Mouse (Mus musculus) left cerebral cortex, adult 8-10 months (tissue): ENCODE results near the gene Olfr1477. TPM values are rescaled to one million over a fixed set of nuclear protein-coding genes. Genes with fewer than 3 reads are reported as not detected.
"Not testable (repeated sequence)": the region's sequence is repeated elsewhere in the genome, so short reads cannot be mapped to it uniquely, and the experiment has no call there.

ENCODE experiments used
- DNase-seq, 2 experiments: peaks; one replicate each; pipeline ENCODE4 v3.0.0; 2022; ENCODE audit warnings: low spot score in 2 of 2
- total RNA-seq, 4 experiments: library from RNA; stranded (reverse); gene quantifications; 2 replicates each; pipeline ENCODE4 v1.2.4; 2022

Gene Olfr1477
- total RNA-seq: not detected

GRCm38 (mm10) chr19:13500246-13500645 lies at the start of gene Olfr1477:
Gene Olfr1477 (plus strand): TSS chr19:13500546.
- no peak for DNase-seq

DNA sequence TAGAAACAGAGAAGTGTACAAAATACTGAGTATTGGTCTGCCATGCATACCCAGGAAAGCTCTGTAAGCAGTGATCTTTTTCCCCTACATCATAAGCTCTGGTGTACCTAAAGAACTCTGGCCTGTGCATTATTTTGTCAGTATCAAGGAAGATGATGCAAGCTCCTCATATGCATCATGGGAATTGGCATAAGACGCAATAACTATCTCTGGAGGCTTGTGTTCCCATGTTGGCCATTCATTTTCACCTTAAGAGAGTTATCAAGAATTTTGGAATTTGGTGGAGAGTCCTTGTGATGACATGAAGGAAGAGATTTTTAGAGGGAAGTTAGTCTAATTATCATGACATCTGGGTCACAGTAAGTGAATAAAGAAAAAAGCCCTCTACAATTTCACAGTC lies 44.4 kb upstream of the Olfr1477 start, which contains the start of gene Olfr1472:
Gene Olfr1472 (minus strand): TSS at position 101 of the 400 bp plus-strand sequence.
- DNase-seq: no peak

DNA sequence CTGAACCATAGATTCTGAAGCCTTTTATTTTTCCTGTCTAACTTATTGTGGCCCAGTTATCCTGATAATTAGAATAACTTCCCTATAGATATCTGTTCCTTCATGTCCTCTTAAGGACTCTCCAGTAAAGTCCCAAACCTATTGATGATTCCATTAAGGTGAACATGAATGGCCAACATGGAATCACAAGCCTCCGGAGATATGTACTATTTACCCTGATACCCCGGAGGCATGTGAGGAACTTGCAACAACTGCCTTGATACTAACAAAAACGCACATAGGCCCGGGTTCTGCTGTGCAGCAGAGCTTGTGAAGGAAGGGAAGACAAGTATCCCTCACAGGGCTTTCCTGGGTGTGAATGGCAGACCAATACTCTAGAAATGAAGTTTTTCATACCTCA lies 31.1 kb upstream of the Olfr1477 start, which contains the start of gene Olfr1474:
Gene Olfr1474 (plus strand): TSS at position 301 of the 400 bp plus-strand sequence.
- DNase-seq: not testable (repeated sequence)

- DNase-seq: no peak
Observed at GRCm38 (mm10) chr19:13480096-13480495, 20.2 kb upstream of the Olfr1477 start, which contains the start of gene Olfr1475. Gene Olfr1475 (minus strand): TSS chr19:13480196.

DNA sequence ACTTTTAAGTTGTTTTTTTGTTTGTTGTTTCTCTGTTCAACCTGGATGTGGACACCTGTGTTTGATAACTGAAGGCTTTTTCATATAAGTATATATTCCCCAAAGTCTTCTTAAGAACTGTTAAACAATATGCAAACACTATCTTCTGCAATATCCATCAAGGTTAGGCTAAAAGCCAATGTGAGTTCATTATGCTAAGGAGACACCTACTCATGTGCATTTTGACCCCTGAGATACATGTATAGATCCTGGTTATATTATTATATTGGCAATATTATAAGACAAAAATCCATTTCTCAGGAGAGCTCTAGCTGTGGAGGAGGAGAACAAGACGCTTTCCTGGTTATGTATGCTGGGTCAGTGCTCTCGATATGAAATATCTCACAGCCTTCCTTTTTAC lies 27.3 kb downstream of the Olfr1477 start, which contains the start of gene Olfr1480:
Gene Olfr1480 (plus strand): TSS at position 301 of the 400 bp plus-strand sequence.
- DNase-seq: no peak

Other genes with a start within 250 kb of the Olfr1477 start
- not detected for gene Olfr1465, start 185.0 kb upstream of the Olfr1477 start, total RNA-seq
- not detected for gene Olfr1466, start 161.7 kb upstream of the Olfr1477 start, total RNA-seq
- not detected for gene Olfr1467, start 138.3 kb upstream of the Olfr1477 start, total RNA-seq
- not detected for gene Olfr1469, start 92.7 kb upstream of the Olfr1477 start, total RNA-seq
- not detected for gene Olfr1471, start 57.1 kb upstream of the Olfr1477 start, total RNA-seq
- not detected for gene Olfr1472, start 44.5 kb upstream of the Olfr1477 start, total RNA-seq
- gene Olfr1474, start 31.0 kb upstream of the Olfr1477 start, total RNA-seq: not detected
- not detected for gene Olfr1475, start 20.4 kb upstream of the Olfr1477 start, total RNA-seq
- gene Olfr1480, start 27.4 kb downstream of the Olfr1477 start, total RNA-seq: not detected
- gene Olfr1484, start 83.0 kb downstream of the Olfr1477 start, total RNA-seq: not detected
- gene Olfr1487, start 116.8 kb downstream of the Olfr1477 start, total RNA-seq: not detected
- not detected for gene Olfr1489, start 131.1 kb downstream of the Olfr1477 start, total RNA-seq
- not detected for gene Olfr1490, start 150.5 kb downstream of the Olfr1477 start, total RNA-seq
- gene Olfr1491, start 196.7 kb downstream of the Olfr1477 start, total RNA-seq: not detected
- not detected for gene Olfr1493-ps1, start 222.7 kb downstream of the Olfr1477 start, total RNA-seq
- gene Olfr1494, start 239.2 kb downstream of the Olfr1477 start, total RNA-seq: not detected